Mouse (Mus musculus) lung, embryonic 14.5 days (tissue): ENCODE data around the gene Slc31a1. TPM values are rescaled to one million over a fixed set of nuclear protein-coding genes. Genes with fewer than 3 reads are reported as not detected.
A peak's percentile ranks its signal among the peaks of the same experiment; 100 is the strongest.

ENCODE experiments used
- ATAC-seq: fragments of 200-750 bp; cut with Nextera tagmentation; 2 replicates; pipeline ENCODE4 v1.8.0; 2017; ENCODE audit warnings: mild to moderate bottlenecking, moderate TSS enrichment, moderate library complexity; ENCODE audit not compliant: insufficient read depth
- DNase-seq: peaks from one replicate; pipeline ENCODE4 v3.0.0-alpha.2; 2015
- H3K27ac ChIP-seq: fragments of 300-500 bp; sonication (generic); 2 replicates; pipeline ENCODE4 v1.5.1; 2014; ENCODE audit warnings: low read depth, mild to moderate bottlenecking, moderate library complexity
- H3K27me3 ChIP-seq: fragments of 300-500 bp; sonication (generic); 2 replicates; pipeline ENCODE4 v1.6.1; 2014; ENCODE audit warnings: low read length, control low read depth; ENCODE audit not compliant: insufficient read depth
- H3K36me3 ChIP-seq: fragments of 300-500 bp; sonication (generic); 2 replicates; pipeline ENCODE4 v1.6.1; 2014; ENCODE audit warnings: control low read depth; ENCODE audit not compliant: insufficient read depth
- H3K4me1 ChIP-seq: fragments of 300-500 bp; sonication (generic); 2 replicates; pipeline ENCODE4 v1.6.1; 2014; ENCODE audit warnings: antibody characterized with exemption, control low read depth; ENCODE audit not compliant: insufficient read depth
- H3K4me2 ChIP-seq: fragments of 300-500 bp; sonication (generic); 2 replicates; pipeline ENCODE4 v1.6.1; 2014; ENCODE audit warnings: mild to moderate bottlenecking
- H3K4me3 ChIP-seq: fragments of 300-500 bp; sonication (generic); 2 replicates; pipeline ENCODE4 v1.5.1; 2014; ENCODE audit warnings: low read depth, low read length
- H3K9ac ChIP-seq: fragments of 300-500 bp; sonication (generic); 2 replicates; pipeline ENCODE4 v1.6.1; 2014
- H3K9me3 ChIP-seq: fragments of 300-500 bp; sonication (generic); 2 replicates; pipeline ENCODE4 v1.6.1; 2016; ENCODE audit warnings: low read depth, low read length, control low read depth
- CTCF ChIP-seq: IDR thresholded peaks from 2 replicates; pipeline ENCODE4 v1.5.1; 2016; ENCODE audit warnings: antibody characterized with exemption, low read depth
- WGBS: fragments of 180-500 bp; shearing (Covaris S2); extraction: QIAGEN DNeasy Blood & Tissue Kit; methylation state at CpG from one replicate; pipeline ENCODE4 v1.1.7; 2014; 5-methylcytosine and 5-hydroxymethylcytosine counted together
- polyA plus RNA-seq: library from polyadenylated mRNA; unstranded; fragments of >200 nt; fragmentation: Nextera tagmentation; extraction: Ambion mirVana; gene quantifications from 2 replicates; pipeline ENCODE4 v1.2.1, GENCODE M21; 2014

Slc31a1 gene
- polyA plus RNA-seq, 1 experiment from 2014 or later, result 44.4 TPM

- Histone ChIP-seq H3K27me3 (no peaks in the 10 kb centered on the region), H3K27ac (no peak overlapping the region), H3K36me3 (peaks cover 100% of the 10 kb centered on the region), H3K9ac (no peak overlapping the region), H3K4me3 (no peak overlapping the region), H3K4me2 (no peak overlapping the region), H3K9me3 (no peaks in the 10 kb centered on the region), H3K4me1 (no peaks in the 10 kb centered on the region)
- ATAC-seq (no peak), DNase-seq (no peak)
- 94% methylated on average over 6 of the region's 6 CpGs for WGBS
- TF ChIP-seq CTCF, result no peak
These were observed 58.6 kb downstream of the Slc31a1 start for GRCm38 (mm10) chr4:62419091-62419490.

- peaks cover 49% of the 10 kb centered on the region for H3K36me3 ChIP-seq
- H3K27ac ChIP-seq, result no peak overlapping the region
- no peak overlapping the region for H3K4me2 ChIP-seq
- no peak for TF ChIP-seq CTCF
- ATAC-seq (no peak), DNase-seq (no peak)
- H3K4me1 ChIP-seq, result no peaks in the 10 kb centered on the region
- no peak overlapping the region for H3K4me3 ChIP-seq
- H3K9ac ChIP-seq, result no peak overlapping the region
- no peaks in the 10 kb centered on the region for H3K27me3 ChIP-seq
- 91% methylated on average over 4 of the region's 4 CpGs for WGBS
- no peaks in the 10 kb centered on the region for H3K9me3 ChIP-seq
These were observed 65.4 kb downstream of the Slc31a1 start for GRCm38 (mm10) chr4:62425891-62426290.

- WGBS, result 58% methylated on average over 17 of the region's 17 CpGs
- no peak for TF ChIP-seq CTCF
- H3K27me3 ChIP-seq, result no peaks in the 10 kb centered on the region
- peaks cover 26% of the 10 kb centered on the region for H3K36me3 ChIP-seq
- no peak overlapping the region for H3K4me2 ChIP-seq
- no peaks in the 10 kb centered on the region for H3K9me3 ChIP-seq
- DNase-seq, result no peak
- H3K27ac ChIP-seq, result no peak overlapping the region
- H3K9ac ChIP-seq, result no peak overlapping the region
- no peaks in the 10 kb centered on the region for H3K4me1 ChIP-seq
- ATAC-seq, result peak; percentile 28; the same call in 1 of the 2 replicates
- no peak overlapping the region for H3K4me3 ChIP-seq
These were observed 67.6 kb downstream of the Slc31a1 start for GRCm38 (mm10) chr4:62427978-62428758.

- no peak for DNase-seq
- H3K4me2 ChIP-seq, result no peak overlapping the region
- H3K27me3 ChIP-seq, result no peaks in the 10 kb centered on the region
- WGBS, result 79% methylated on average over 9 of the region's 9 CpGs
- no peak overlapping the region for H3K27ac ChIP-seq
- H3K4me3 ChIP-seq, result no peak overlapping the region
- H3K9me3 ChIP-seq, result no peaks in the 10 kb centered on the region
- TF ChIP-seq CTCF, result no peak
- no peaks in the 10 kb centered on the region for H3K4me1 ChIP-seq
- no peak for ATAC-seq
- peaks cover 13% of the 10 kb centered on the region for H3K36me3 ChIP-seq
- no peak overlapping the region for H3K9ac ChIP-seq
These were observed 69.1 kb downstream of the Slc31a1 start for GRCm38 (mm10) chr4:62429616-62430015.

- no peak for ATAC-seq
- TF ChIP-seq CTCF, result no peak
- peaks cover 3% of the 10 kb centered on the region; the same call in 1 of the 2 replicates for H3K36me3 ChIP-seq
- no peak overlapping the region for H3K9ac ChIP-seq
- no peak overlapping the region for H3K4me3 ChIP-seq
- no peaks in the 10 kb centered on the region for H3K9me3 ChIP-seq
- no peaks in the 10 kb centered on the region for H3K27me3 ChIP-seq
- no peak overlapping the region for H3K4me2 ChIP-seq
- no peak for DNase-seq
- no peaks in the 10 kb centered on the region for H3K4me1 ChIP-seq
- H3K27ac ChIP-seq, result no peak overlapping the region
These were observed 70.2 kb downstream of the Slc31a1 start for GRCm38 (mm10) chr4:62430678-62431077.

- Histone ChIP-seq H3K4me3 (no peak overlapping the region), H3K4me2 (no peak overlapping the region), H3K9me3 (no peaks in the 10 kb centered on the region), H3K4me1 (no peaks in the 10 kb centered on the region), H3K9ac (no peak overlapping the region), H3K27ac (no peak overlapping the region), H3K36me3 (no peaks in the 10 kb centered on the region), H3K27me3 (no peaks in the 10 kb centered on the region)
- WGBS, result 78% methylated on average over 4 of the region's 4 CpGs
- DNase-seq (no peak), ATAC-seq (no peak)
- no peak for TF ChIP-seq CTCF
These were observed 71.0 kb downstream of the Slc31a1 start for GRCm38 (mm10) chr4:62431522-62431921.

GRCm38 (mm10) chr4:62433939-62434870, 73.7 kb downstream of the Slc31a1 start:
- H3K27ac ChIP-seq, result no peak overlapping the region
- no peak overlapping the region for H3K4me2 ChIP-seq
- no peaks in the 10 kb centered on the region for H3K27me3 ChIP-seq
- no peak overlapping the region for H3K4me3 ChIP-seq
- H3K4me1 ChIP-seq, result no peaks in the 10 kb centered on the region
- H3K9me3 ChIP-seq, result no peaks in the 10 kb centered on the region
- DNase-seq, result no peak
- TF ChIP-seq CTCF, result no peak
- no peak overlapping the region for H3K9ac ChIP-seq
- ATAC-seq, result no peak
- 68% methylated on average over 7 of the region's 7 CpGs for WGBS
- no peaks in the 10 kb centered on the region for H3K36me3 ChIP-seq
